Mouse (Mus musculus): Measurements from ENCODE around the gene Efhd2.

Gene Efhd2

DNA sequence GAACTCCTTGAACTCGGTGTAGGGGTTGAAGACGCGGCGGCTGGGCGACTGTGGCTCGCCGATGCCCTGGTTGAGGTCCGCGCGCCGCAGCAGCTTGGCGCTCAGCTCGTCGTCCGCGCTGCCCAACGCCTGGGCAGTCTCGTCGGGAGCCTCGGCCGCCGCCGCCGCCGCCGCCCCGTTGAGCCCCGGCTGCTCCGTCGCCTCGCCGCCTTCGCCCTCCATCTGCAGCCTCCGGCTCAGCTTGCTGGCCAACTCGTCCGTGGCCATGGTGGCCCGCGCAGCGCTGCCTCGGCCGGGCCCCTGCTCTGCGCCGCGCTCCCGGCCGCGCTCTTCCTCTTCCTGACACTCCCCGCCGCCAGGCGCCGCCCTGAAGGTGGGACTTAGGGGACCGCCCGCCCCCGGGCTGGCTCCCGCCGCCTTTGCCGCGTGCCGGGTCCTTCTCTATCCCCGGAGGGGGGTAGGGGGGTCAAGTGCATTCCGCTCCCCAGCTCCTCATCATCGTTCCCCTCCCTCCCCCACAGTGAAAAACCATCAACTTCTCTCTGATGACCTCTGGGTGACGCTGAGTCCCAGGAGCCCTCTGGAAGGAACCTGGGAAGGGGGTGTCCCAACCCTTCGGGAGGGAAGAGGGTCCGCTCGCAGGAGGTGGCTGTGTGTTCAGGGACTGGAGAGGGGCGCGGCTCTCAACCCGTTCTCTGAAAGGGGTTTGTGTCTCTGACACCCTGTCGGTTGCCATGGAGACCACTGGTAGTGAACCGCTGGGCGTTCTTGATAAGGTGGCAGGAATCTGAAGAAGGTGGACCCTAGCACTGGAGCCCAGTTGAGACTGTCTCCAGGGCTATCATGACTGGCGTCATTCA lies at the start of gene Efhd2:
Gene Efhd2, minus strand, starts transcription at position 320 of the 860 bp plus-strand sequence.
- DNase-seq (ENCODE audit: low read depth, low spot score) = peak; percentile 84

- DNase-seq (ENCODE audit: low read depth, low spot score) = no peak
These were observed 49.2 kb upstream of the Efhd2 start for GRCm38 (mm10) chr4:141923961-141924360.

GRCm38 (mm10) chr4:141920391-141920790 lies 45.7 kb upstream of the Efhd2 start:
- no peak for DNase-seq (ENCODE audit: low read depth, low spot score)

GRCm38 (mm10) chr4:141917735-141918419 lies 43.2 kb upstream of the Efhd2 start:
- peak; percentile 28 for DNase-seq (ENCODE audit: low read depth, low spot score)

DNA sequence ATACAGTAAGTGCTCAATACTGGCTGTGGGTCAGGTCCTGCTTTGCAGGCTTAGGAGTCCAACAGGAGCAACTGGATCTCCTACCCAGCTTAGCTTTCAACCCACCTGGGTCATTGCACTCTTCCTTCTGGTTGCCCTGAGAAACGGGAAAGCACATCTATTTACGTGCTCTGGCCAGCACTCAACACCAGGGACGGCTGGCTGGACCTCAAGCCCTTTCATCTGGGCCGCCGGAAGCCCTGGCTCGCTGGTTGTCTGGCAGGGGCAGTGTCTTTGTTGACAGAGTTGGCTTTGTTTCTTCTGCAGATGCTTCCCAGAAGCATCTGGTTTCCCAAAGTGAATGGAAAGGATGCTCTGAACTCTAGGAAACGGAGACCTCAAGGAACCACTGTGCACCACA lies 39.3 kb upstream of the Efhd2 start:
- DNase-seq (ENCODE audit: low read depth, low spot score) = no peak

- DNase-seq (ENCODE audit: low read depth, low spot score) = no peak
These were observed 38.7 kb upstream of the Efhd2 start for GRCm38 (mm10) chr4:141913201-141913993.

- DNase-seq (ENCODE audit: low read depth, low spot score) = no peak
These were observed 30.0 kb upstream of the Efhd2 start for GRCm38 (mm10) chr4:141904710-141905109.

GRCm38 (mm10) chr4:141902479-141902858 lies 27.7 kb upstream of the Efhd2 start:
- no peak for DNase-seq (ENCODE audit: low read depth, low spot score)

GRCm38 (mm10) chr4:141901711-141902478 lies 27.2 kb upstream of the Efhd2 start:
- no peak for DNase-seq (ENCODE audit: low read depth, low spot score)

- DNase-seq (ENCODE audit: low read depth, low spot score) = no peak
These were observed 25.7 kb upstream of the Efhd2 start for GRCm38 (mm10) chr4:141900421-141900820.

- no peak for DNase-seq (ENCODE audit: low read depth, low spot score)
These were observed 25.2 kb upstream of the Efhd2 start for GRCm38 (mm10) chr4:141899936-141900335.

DNA sequence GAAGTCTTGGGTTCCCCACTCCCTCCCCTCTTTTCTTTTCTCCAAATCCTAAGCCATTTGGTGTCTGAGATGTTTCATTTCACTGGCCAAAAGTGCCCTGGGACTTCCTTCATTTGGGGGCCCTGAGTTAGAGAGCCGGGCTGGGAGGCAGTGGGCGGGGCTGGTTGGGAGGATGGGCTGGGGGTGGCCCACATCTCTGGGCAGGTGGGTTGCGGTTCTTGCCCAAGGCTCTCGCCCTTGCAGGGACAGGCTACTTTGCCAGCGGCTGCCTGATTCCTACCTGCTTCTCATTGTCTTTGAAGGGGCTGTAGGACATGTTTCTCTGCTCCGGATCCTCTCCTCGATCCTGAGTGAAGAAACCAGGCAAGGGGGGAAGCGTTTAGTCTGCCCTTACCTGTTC lies 24.2 kb upstream of the Efhd2 start:
- DNase-seq (ENCODE audit: low read depth, low spot score) = no peak

GRCm38 (mm10) chr4:141897838-141898237 lies 23.1 kb upstream of the Efhd2 start:
- DNase-seq (ENCODE audit: low read depth, low spot score) = no peak

GRCm38 (mm10) chr4:141897225-141897624 lies 22.5 kb upstream of the Efhd2 start:
- no peak for DNase-seq (ENCODE audit: low read depth, low spot score)

GRCm38 (mm10) chr4:141895772-141896171 lies 21.1 kb upstream of the Efhd2 start:
- no peak for DNase-seq (ENCODE audit: low read depth, low spot score)

GRCm38 (mm10) chr4:141893157-141893784 lies 18.6 kb upstream of the Efhd2 start:
- DNase-seq (ENCODE audit: low read depth, low spot score) = no peak

DNA sequence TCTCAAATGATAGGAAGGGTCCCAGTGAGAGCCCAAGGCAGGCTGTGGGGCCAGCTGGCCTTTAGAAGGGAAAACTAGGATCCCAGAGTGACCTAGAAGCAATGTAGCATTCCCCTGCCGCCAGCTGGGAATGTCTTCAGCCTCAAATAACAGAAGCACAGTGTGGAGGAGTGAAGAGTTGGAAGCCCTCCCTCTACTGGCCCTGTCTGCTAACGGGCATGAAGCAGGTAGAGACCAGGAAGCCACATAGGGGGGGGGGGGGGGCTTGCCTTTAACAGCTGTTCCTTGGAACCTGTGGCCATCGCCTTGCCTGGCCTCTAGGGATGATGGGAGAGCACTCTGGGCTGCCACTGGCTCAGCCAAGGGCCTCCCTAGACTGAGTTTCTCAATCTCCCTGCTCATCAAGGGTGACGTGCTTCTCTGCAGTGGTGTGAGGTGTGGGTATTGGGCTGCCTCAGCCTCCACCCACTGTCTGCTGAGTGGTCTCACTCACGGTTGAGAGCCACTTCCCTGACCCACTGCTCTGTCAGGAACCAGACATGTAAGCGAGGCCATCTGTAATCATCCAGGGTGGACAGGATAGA lies 11.8 kb upstream of the Efhd2 start:
- DNase-seq (ENCODE audit: low read depth, low spot score) = no peak

GRCm38 (mm10) chr4:141885451-141885850 lies 10.7 kb upstream of the Efhd2 start:
- no peak for DNase-seq (ENCODE audit: low read depth, low spot score)

DNA sequence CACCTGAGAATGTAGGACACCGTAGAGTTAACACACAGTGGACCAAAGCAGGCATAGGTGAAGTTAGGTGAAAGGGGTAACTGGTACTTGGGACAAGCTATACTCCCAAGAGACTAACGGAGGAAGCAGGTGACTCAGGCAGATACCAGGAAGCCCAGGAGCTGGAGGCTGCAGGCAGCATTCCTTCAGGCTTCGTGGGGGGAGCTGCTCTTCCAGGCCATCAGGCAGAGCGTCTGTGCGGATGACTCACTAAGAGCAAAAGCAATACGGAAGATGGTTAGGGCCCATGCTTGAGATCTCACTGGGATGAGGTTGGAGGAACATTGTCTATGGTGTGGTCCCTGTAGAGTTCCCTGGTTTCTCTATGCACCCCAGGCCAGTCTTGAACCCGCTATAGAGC lies 8.1 kb upstream of the Efhd2 start:
- no peak for DNase-seq (ENCODE audit: low read depth, low spot score)

DNA sequence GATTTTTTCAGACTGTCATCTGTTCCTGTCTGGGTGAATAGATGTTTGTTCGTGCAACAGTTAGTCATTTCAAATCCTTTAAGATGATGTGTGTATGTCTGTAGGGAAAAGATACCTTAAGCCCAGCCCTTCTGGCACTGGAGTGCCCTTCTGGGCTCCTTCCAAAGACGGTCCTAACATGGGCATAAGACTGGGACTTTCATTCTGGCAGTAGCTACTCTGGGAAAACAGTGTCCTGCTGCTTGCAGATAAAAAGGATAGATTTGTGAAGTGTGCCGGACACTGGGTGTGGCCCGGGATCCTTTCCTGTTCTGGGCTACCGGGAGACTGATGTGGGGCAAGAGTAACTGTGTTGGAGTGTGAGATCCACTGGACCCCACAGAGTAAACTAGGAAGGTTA lies 7.2 kb upstream of the Efhd2 start:
- DNase-seq (ENCODE audit: low read depth, low spot score) = no peak

All from CD4-positive helper T cell, adult 2 months (primary cell).